Mouse (Mus musculus): ENCODE measurements around the gene Mrrf. TPM values are rescaled to one million over a fixed set of nuclear protein-coding genes. Genes with fewer than 3 reads are reported as not detected.

Mrrf gene
- polyA plus RNA-seq, 1 experiment from 2014 or later = 17.2 TPM

DNA sequence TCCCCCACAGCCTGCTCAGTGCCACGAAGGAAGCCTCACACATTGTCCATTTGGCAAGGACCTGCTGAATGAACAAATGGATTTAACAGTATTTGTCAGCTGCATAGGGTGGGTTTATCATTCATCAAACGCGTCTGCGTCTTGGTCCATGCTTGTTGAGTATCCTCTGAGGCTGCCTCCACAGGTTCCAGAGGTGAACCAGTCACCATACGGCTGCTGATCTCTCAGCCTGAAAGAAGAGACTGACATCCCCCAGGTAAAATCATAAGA is 66.4 kb downstream of the Mrrf start:
- H3K27ac ChIP-seq (replicated peaks) = no peak overlapping the region
- H3K4me1 ChIP-seq (replicated peaks) = peaks cover 74% of the 10 kb centered on the region
- no peaks in the 10 kb centered on the region for H3K36me3 ChIP-seq (replicated peaks)
- no peak for ATAC-seq (ENCODE audit: insufficient read depth)
- H3K9ac ChIP-seq = no peak overlapping the region
- peaks cover 60% of the 10 kb centered on the region for H3K27me3 ChIP-seq
- 16% methylated on average over 5 of the region's 5 CpGs for WGBS (ENCODE audit: insufficient replicate concordance)
- peak overlapping the region; percentile 81 for H3K4me2 ChIP-seq
- H3K9me3 ChIP-seq (replicated peaks) = no peaks in the 10 kb centered on the region
- peak overlapping the region; percentile 53 for H3K4me3 ChIP-seq (replicated peaks)

DNA sequence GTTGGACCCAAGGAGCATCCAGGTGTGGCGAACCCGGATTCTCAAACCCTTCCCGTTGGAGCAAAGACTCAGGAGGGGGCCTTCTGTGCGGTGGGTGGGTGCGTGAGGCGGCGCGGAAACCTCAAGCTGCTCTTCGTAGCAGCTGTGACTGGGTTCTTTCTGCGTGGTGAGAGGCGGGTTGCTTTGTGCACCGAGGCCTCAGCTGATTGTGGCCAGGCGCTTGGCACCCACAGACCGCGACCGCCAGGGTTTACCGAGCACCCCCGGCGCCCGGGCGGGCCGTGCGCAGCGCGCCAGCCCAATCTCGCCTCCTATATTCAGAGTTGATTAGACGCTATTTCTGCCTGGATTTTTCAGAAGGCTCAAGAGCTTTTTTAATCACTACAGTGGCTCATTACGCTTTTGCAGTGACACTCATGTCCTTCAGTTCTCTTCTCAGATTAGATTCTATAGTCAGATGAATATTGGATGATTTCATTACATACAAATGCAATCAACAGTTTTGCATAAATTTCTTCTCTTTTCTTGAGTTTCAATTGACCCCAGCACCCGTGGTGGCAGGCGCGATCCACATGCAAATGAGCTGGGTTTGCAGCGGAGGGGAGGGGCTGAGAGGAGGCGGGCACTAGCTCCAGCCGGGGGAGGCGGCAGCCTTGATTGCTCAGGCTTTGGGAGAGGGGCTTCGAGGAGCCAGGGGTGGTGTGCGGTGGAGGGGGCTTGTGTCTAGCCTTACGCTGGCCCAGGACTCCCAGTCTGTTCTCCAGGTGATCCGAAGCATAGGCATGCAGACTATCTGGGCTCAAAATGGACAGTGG is 67.0 kb downstream of the Mrrf start:
- Histone ChIP-seq H3K4me1 (replicated peaks) (peaks cover 67% of the 10 kb centered on the region), H3K36me3 (replicated peaks) (no peaks in the 10 kb centered on the region), H3K9me3 (replicated peaks) (no peaks in the 10 kb centered on the region), H3K9ac (peak overlapping the region; percentile 12; the same call in 1 of the 2 replicates), H3K4me3 (replicated peaks) (peak overlapping the region; percentile 53), H3K4me2 (peak overlapping the region; percentile 81), H3K27ac (replicated peaks) (no peak overlapping the region), H3K27me3 (peaks cover 61% of the 10 kb centered on the region)
- 2% methylated on average over 39 of the region's 39 CpGs for WGBS (ENCODE audit: insufficient replicate concordance)
- no peak for ATAC-seq (ENCODE audit: insufficient read depth)

DNA sequence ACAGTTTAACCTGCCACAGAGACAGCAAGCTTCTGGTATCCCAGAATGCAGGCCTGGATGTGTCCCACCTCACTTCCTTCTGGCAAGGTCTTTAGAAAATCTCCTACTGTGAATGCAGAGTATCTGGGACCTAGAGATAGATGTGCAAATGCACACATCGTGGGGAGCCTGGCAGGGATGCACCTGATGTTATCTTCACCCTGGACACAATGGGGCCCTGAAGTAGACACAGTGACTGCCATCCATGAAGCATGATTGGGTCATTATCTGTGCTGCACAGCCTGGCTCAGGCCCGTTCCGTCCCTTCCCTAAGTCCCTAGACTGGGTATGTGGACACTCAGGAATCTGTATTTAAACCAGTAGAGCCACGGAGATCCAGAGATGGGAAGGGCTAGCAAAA is 68.4 kb downstream of the Mrrf start:
- Histone ChIP-seq H3K27ac (replicated peaks) (no peak overlapping the region), H3K4me2 (no peak overlapping the region), H3K27me3 (peaks cover 70% of the 10 kb centered on the region), H3K9me3 (replicated peaks) (no peaks in the 10 kb centered on the region), H3K4me1 (replicated peaks) (peaks cover 56% of the 10 kb centered on the region), H3K9ac (no peak overlapping the region), H3K36me3 (replicated peaks) (no peaks in the 10 kb centered on the region), H3K4me3 (replicated peaks) (no peak overlapping the region)
- peak; percentile 33 for ATAC-seq (ENCODE audit: insufficient read depth)
- 21% methylated on average over 4 of the region's 4 CpGs for WGBS (ENCODE audit: insufficient replicate concordance)

DNA sequence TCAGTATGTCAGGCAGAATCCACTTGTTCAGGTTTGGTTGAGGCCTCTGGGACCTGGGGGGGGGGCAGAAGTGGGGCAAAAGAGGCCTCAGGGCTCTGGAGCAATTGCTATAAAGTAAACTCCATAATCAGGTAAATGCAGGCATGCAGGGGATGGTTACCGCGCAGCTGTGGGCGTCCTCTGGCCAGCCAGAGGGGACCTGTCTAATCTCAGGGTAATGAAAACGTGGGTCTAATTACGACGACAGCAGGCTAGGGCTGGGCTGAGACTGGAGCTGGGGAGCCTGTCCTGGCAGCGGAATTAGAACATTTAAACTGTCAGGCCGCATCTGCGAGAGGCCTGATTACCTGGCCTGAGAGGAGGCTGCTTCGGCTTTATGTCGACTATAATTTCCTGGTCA is 70.9 kb downstream of the Mrrf start:
- Histone ChIP-seq H3K9ac (no peak overlapping the region), H3K27ac (replicated peaks) (no peak overlapping the region), H3K27me3 (peaks cover 70% of the 10 kb centered on the region), H3K9me3 (replicated peaks) (no peaks in the 10 kb centered on the region), H3K4me1 (replicated peaks) (peaks cover 37% of the 10 kb centered on the region), H3K4me3 (replicated peaks) (no peak overlapping the region), H3K36me3 (replicated peaks) (no peaks in the 10 kb centered on the region), H3K4me2 (no peak overlapping the region)
- WGBS (ENCODE audit: insufficient replicate concordance) = 59% methylated on average over 11 of the region's 11 CpGs
- no peak for ATAC-seq (ENCODE audit: insufficient read depth)

DNA sequence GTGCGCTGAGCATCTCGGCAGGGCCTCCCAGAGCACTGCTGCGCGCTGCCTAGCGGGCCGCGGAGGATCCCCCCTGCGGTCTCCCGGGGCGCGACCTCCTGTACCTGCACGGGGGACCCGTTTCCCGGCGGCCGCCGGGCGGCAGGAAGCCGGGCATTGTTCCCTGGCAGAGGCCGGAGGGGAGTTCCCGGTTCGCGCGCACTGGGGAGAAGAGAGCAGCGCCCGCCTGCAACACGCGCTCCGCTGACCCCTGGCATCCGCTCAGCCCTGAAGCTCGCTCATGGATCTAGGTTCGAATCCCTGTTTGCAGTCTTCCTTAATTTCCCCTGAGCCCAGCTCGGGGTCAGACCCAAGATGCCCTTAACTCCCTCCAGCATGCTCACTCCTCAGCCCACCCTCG is 74.6 kb downstream of the Mrrf start:
- H3K9ac ChIP-seq = no peak overlapping the region
- no peaks in the 10 kb centered on the region for H3K36me3 ChIP-seq (replicated peaks)
- no peaks in the 10 kb centered on the region for H3K9me3 ChIP-seq (replicated peaks)
- no peak overlapping the region for H3K27ac ChIP-seq (replicated peaks)
- no peak for ATAC-seq (ENCODE audit: insufficient read depth)
- no peak overlapping the region; the same call in 1 of the 2 replicates for H3K4me2 ChIP-seq
- WGBS (ENCODE audit: insufficient replicate concordance) = 6% methylated on average over 31 of the region's 34 CpGs
- H3K4me1 ChIP-seq (replicated peaks) = peaks cover 21% of the 10 kb centered on the region
- H3K27me3 ChIP-seq = peaks cover 56% of the 10 kb centered on the region
- no peak overlapping the region; the same call in 1 of the 2 replicates for H3K4me3 ChIP-seq (replicated peaks)

DNA sequence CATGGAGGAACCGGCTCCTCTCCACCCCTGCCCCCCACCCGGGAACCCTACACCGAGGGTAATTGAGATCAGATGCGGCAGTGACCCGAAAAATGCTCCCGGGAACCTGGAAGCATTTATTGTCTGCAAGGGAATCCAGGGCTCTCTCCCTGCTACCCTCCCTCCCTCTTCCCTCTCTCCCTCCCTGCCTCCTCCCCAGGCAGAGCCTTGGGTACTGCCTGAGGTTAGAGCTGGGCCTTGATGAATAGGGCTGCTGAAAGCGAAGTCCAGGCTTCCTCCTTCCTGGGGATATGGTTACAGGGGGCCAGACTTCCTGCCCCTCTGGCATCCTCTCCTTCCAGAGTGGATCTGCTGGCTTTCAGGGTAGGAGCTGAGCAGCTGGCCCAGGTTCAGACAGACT is 75.6 kb downstream of the Mrrf start:
- no peak for ATAC-seq (ENCODE audit: insufficient read depth)
- no peak overlapping the region for H3K9ac ChIP-seq
- H3K4me1 ChIP-seq (replicated peaks) = peaks cover 27% of the 10 kb centered on the region
- no peak overlapping the region for H3K27ac ChIP-seq (replicated peaks)
- 53% methylated on average over 7 of the region's 7 CpGs for WGBS (ENCODE audit: insufficient replicate concordance)
- H3K36me3 ChIP-seq (replicated peaks) = no peaks in the 10 kb centered on the region
- no peaks in the 10 kb centered on the region for H3K9me3 ChIP-seq (replicated peaks)
- peaks cover 56% of the 10 kb centered on the region for H3K27me3 ChIP-seq
- H3K4me3 ChIP-seq (replicated peaks) = no peak overlapping the region
- H3K4me2 ChIP-seq = no peak overlapping the region

DNA sequence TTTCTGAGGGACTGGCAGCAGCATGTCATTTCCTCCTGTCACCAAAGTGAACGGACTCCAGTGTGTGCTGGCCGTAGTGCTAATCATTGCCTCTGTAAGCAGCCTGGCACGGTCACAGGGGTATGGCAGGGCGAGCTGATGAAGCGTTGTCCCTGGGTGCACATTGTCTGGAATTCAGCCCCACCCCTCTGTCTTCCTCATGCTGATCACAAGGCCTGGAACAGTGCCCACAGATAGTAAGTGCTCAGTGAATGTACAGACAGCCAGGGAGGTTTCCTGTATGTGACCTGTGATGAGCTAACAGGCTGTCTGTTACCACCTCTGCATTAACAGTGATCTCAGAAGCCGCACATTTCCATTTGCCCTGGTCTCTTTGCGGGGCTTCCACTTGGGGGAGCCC is 76.9 kb downstream of the Mrrf start:
- WGBS (ENCODE audit: insufficient replicate concordance) = 45% methylated on average over 7 of the region's 7 CpGs
- peaks cover 53% of the 10 kb centered on the region for H3K27me3 ChIP-seq
- no peak for ATAC-seq (ENCODE audit: insufficient read depth)

DNA sequence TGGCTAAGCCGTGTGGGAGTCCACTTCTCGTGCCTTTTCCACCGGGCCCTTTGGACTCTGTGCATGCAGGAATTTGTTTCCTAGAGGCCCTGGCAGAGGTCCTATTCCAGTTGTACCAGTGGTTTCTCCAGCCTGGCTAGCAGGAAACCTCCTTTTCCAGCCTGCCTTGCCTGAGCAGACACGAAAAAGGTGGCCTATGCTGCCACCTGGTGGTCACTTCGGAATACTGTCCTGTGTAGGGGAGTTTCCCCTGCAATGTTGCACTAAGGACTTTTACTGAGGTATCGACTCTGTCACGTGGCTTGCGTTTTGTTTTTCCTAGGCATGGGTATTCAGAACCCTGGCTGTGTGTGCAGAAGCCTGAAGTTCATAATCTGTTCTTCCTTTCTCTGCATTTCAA is 77.8 kb downstream of the Mrrf start:
- Histone ChIP-seq H3K4me2 (peak overlapping the region; percentile 45), H3K4me1 (replicated peaks) (peaks cover 27% of the 10 kb centered on the region), H3K9me3 (replicated peaks) (no peaks in the 10 kb centered on the region), H3K9ac (no peak overlapping the region), H3K36me3 (replicated peaks) (no peaks in the 10 kb centered on the region), H3K27me3 (peaks cover 48% of the 10 kb centered on the region), H3K27ac (replicated peaks) (no peak overlapping the region), H3K4me3 (replicated peaks) (no peak overlapping the region)
- peak; percentile 52 for ATAC-seq (ENCODE audit: insufficient read depth)
- 8% methylated on average over 8 of the region's 8 CpGs for WGBS (ENCODE audit: insufficient replicate concordance)

More for the DNA sequence above, 76.9 kb downstream of the Mrrf start:
- Histone ChIP-seq H3K4me2 (no peak overlapping the region), H3K4me1 (replicated peaks) (peaks cover 27% of the 10 kb centered on the region), H3K9ac (no peak overlapping the region), H3K4me3 (replicated peaks) (no peak overlapping the region), H3K27ac (replicated peaks) (no peak overlapping the region), H3K36me3 (replicated peaks) (no peaks in the 10 kb centered on the region), H3K9me3 (replicated peaks) (no peaks in the 10 kb centered on the region)

DNA sequence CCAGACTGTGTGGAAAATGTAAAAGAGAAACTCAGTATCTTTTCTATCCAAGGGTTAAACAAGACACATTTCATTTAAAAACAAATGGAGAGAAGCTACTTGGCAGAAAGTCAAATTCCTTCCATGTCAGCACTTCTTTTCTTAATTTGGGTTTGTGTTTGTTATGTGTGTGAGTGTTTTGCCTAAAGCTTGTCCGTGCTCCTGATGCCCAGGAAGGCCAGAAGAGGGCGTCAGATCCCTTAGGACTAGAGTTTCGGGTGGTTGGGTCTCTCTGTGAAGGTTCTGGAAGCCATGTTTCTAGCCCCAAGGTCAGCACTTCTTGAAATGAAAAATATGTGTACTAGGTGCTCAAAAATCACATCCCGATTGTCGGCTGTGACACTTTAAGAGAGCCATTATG is 78.2 kb downstream of the Mrrf start:
- no peak for ATAC-seq (ENCODE audit: insufficient read depth)
- no peak overlapping the region for H3K27ac ChIP-seq (replicated peaks)

DNA sequence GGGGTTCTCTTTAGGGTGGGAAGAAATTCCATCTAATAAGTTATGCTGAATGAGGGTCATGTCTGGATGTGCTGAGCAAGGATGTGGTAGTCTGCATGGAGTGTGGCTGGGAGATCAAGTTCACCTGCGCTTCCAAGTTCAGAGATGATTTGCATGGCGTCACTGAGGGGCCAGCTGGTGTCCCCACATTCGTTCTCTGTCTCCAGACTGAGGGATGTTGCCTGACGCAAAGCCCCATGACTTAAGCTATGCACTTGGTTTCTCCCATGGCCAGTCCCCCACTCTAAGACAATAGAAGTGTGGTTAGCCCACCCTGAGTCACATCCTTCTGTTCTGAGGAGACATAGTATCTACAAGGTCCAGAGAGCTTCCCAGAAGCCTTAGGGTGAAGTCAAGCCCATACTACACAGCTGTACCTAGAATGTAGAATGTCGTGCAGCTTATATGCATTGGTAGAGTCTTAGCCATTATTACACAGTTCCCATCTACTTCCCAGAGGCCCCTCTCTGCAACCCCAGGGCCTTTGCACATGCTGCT is 79.1 kb downstream of the Mrrf start:
- no peak overlapping the region for H3K27ac ChIP-seq (replicated peaks)
- no peaks in the 10 kb centered on the region for H3K9me3 ChIP-seq (replicated peaks)
- ATAC-seq (ENCODE audit: insufficient read depth) = no peak
- no peak overlapping the region for H3K4me3 ChIP-seq (replicated peaks)
- peaks cover 36% of the 10 kb centered on the region for H3K27me3 ChIP-seq
- no peak overlapping the region for H3K9ac ChIP-seq
- no peaks in the 10 kb centered on the region for H3K36me3 ChIP-seq (replicated peaks)
- H3K4me2 ChIP-seq = no peak overlapping the region
- WGBS (ENCODE audit: insufficient replicate concordance) = 73% methylated on average over 5 of the region's 5 CpGs
- H3K4me1 ChIP-seq (replicated peaks) = peaks cover 27% of the 10 kb centered on the region

More for the DNA sequence above, 78.2 kb downstream of the Mrrf start:
- Histone ChIP-seq H3K36me3 (replicated peaks) (no peaks in the 10 kb centered on the region), H3K9me3 (replicated peaks) (no peaks in the 10 kb centered on the region), H3K4me1 (replicated peaks) (peaks cover 27% of the 10 kb centered on the region), H3K27me3 (peaks cover 44% of the 10 kb centered on the region), H3K9ac (no peak overlapping the region), H3K4me3 (replicated peaks) (no peak overlapping the region), H3K4me2 (peak overlapping the region; percentile 45)
- WGBS (ENCODE audit: insufficient replicate concordance) = 61% methylated on average over 5 of the region's 5 CpGs

DNA sequence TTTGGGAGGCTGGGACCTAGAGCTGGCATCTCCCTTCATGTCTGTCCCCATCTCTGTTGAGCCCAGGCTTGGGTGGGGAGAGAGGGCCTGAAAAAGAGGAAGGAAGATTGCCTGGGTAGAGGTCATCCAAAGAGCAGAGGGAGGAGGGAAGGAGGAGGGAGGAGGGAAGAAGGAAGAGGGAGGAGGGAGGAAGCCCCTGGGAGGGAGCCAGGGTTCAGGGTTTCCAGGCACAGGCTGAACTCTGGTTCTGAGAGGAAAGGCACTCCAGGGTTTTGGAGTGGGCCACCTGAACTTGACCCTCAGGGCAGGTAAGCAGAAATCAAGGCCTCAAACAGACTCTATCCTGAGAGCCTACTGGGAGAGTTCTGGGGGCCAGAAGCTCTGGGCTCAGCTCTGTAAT is 80.4 kb downstream of the Mrrf start:
- peak; percentile 22; the same call in 1 of the 2 replicates for ATAC-seq (ENCODE audit: insufficient read depth)
- peaks cover 24% of the 10 kb centered on the region for H3K4me1 ChIP-seq (replicated peaks)
- H3K36me3 ChIP-seq (replicated peaks) = no peaks in the 10 kb centered on the region
- no peaks in the 10 kb centered on the region for H3K9me3 ChIP-seq (replicated peaks)
- peak overlapping the region; percentile 3; the same call in 1 of the 2 replicates for H3K27ac ChIP-seq (replicated peaks)
- peak overlapping the region; percentile 20 for H3K4me3 ChIP-seq (replicated peaks)
- no peak overlapping the region for H3K4me2 ChIP-seq
- H3K9ac ChIP-seq = no peak overlapping the region
- peaks cover 23% of the 10 kb centered on the region for H3K27me3 ChIP-seq

Measured in liver, embryonic 15.5 days (tissue).